Mouse (Mus musculus) CD4-positive naive resting alpha-beta T cell, adult 57 days (primary cell): ENCODE data around the gene Ube3a. TPM values are rescaled to one million over a fixed set of nuclear protein-coding genes. Genes with fewer than 3 reads are reported as not detected.

Source experiments
- total RNA-seq: library from RNA; stranded (reverse); gene quantifications from one replicate; pipeline ENCODE4 v1.2.4, GENCODE M21; 2023

The Ube3a gene
- 150 TPM for total RNA-seq

GRCm38 (mm10) chr7:59228045-59228865 is at the start of gene Ube3a:
TSS of gene Ube3a (plus strand) at chr7:59228750.

